Mouse (Mus musculus) liver, adult 2 months (tissue): ENCODE measurements around the gene B9d1.

ENCODE experiments used
- CTCF ChIP-seq: fragments of 200-500 bp; IDR thresholded peaks from 2 replicates; pipeline ENCODE4 v1.5.1; 2011; ENCODE audit warnings: low read depth, low read length, control low read depth
- POLR2A ChIP-seq: fragments of 200-500 bp; IDR thresholded peaks from 2 replicates; pipeline ENCODE4 v1.6.1; 2011; ENCODE audit warnings: low read length, control low read depth; ENCODE audit not compliant: insufficient read depth; ENCODE audit errors: extremely low read depth

DNA sequence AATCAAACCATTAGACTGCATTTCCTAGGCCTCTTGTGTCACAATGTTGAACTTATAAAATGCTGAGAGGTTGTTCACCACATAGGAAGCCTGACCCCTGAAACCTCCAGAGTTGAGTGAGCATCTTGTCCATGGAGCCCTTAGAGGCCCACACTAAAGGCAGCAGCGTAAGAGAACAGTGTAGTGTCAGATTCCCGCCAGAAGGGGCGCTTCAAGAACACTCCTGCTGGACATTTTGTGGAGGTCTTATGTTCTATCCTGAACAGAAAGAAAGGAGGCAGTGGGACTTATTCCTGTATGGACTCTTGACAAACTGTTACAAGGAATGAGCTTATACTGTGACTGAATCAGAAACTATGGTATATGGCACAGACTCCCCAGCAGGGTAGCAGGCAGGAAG lies 10.0 kb downstream of the B9d1 start:
- TF ChIP-seq CTCF (peak; percentile 8; the same call in 1 of the 2 replicates), POLR2A (no peak)
